Mouse (Mus musculus) CD4-positive helper T cell, adult 2 months (primary cell): ENCODE results near the gene Ntan1.
A peak's percentile ranks its signal among the peaks of the same experiment; 100 is the strongest.
"Not testable (repeated sequence)": the region's sequence is repeated elsewhere in the genome, so short reads cannot be mapped to it uniquely, and the experiment has no call there.

ENCODE experiments used
- DNase-seq: peaks from one replicate; pipeline ENCODE4 v3.0.0-alpha.2; 2012; ENCODE audit warnings: low read depth, missing footprints, low spot score

The Ntan1 gene

GRCm38 (mm10) chr16:13818560-13819393 lies at the start of gene Ntan1:
Gene Ntan1 (plus strand): TSS chr16:13818845.
- DNase-seq, result peak; percentile 96

- DNase-seq, result not testable (repeated sequence)
These were observed 47.0 kb upstream of the Ntan1 start for GRCm38 (mm10) chr16:13771603-13772002.

GRCm38 (mm10) chr16:13772051-13772450 lies 46.6 kb upstream of the Ntan1 start:
- not testable (repeated sequence) for DNase-seq

GRCm38 (mm10) chr16:13774011-13774410 lies 44.6 kb upstream of the Ntan1 start:
- DNase-seq, result not testable (repeated sequence)

- DNase-seq, result not testable (repeated sequence)
These were observed 44.0 kb upstream of the Ntan1 start for GRCm38 (mm10) chr16:13774651-13775050.

- DNase-seq, result peak; percentile 93
These were observed 38.1 kb upstream of the Ntan1 start, which contains the start of gene Rrn3 for GRCm38 (mm10) chr16:13780353-13781036. Gene Rrn3 (plus strand): TSS chr16:13780708.

GRCm38 (mm10) chr16:13781216-13781615 lies 37.4 kb upstream of the Ntan1 start:
- peak; percentile 33 for DNase-seq

GRCm38 (mm10) chr16:13785932-13786331 lies 32.7 kb upstream of the Ntan1 start:
- no peak for DNase-seq

GRCm38 (mm10) chr16:13793441-13793840 lies 25.2 kb upstream of the Ntan1 start:
- DNase-seq, result not testable (repeated sequence)

- peak; percentile 77 for DNase-seq
These were observed 21.9 kb upstream of the Ntan1 start for GRCm38 (mm10) chr16:13796746-13797175.

- no peak for DNase-seq
These were observed 17.4 kb upstream of the Ntan1 start for GRCm38 (mm10) chr16:13801231-13801630.

GRCm38 (mm10) chr16:13804666-13805065 lies 14.0 kb upstream of the Ntan1 start:
- DNase-seq, result no peak

GRCm38 (mm10) chr16:13807616-13808015 lies 11.0 kb upstream of the Ntan1 start:
- DNase-seq, result no peak

GRCm38 (mm10) chr16:13808410-13808809 lies 10.2 kb upstream of the Ntan1 start:
- no peak for DNase-seq

GRCm38 (mm10) chr16:13812152-13812551 lies 6.5 kb upstream of the Ntan1 start:
- no peak for DNase-seq

GRCm38 (mm10) chr16:13813200-13813599 lies 5.4 kb upstream of the Ntan1 start:
- no peak for DNase-seq

- DNase-seq, result no peak
These were observed 724 bp downstream of the Ntan1 start for GRCm38 (mm10) chr16:13819394-13819743.

- peak; percentile 17 for DNase-seq
These were observed 1.3 kb downstream of the Ntan1 start for GRCm38 (mm10) chr16:13819806-13820500.

- no peak for DNase-seq
These were observed 2.1 kb downstream of the Ntan1 start for GRCm38 (mm10) chr16:13820771-13821170.

GRCm38 (mm10) chr16:13825781-13826490 lies 7.3 kb downstream of the Ntan1 start:
- no peak for DNase-seq

- no peak for DNase-seq
These were observed 7.9 kb downstream of the Ntan1 start for GRCm38 (mm10) chr16:13826511-13826910.
